Mouse (Mus musculus) retina, postnatal 1 day (tissue): ENCODE measurements around the gene C1galt1c1.

Source experiments
- DNase-seq: peaks from one replicate; pipeline ENCODE4 v3.0.0-alpha.2; 2012

The C1galt1c1 gene

DNA sequence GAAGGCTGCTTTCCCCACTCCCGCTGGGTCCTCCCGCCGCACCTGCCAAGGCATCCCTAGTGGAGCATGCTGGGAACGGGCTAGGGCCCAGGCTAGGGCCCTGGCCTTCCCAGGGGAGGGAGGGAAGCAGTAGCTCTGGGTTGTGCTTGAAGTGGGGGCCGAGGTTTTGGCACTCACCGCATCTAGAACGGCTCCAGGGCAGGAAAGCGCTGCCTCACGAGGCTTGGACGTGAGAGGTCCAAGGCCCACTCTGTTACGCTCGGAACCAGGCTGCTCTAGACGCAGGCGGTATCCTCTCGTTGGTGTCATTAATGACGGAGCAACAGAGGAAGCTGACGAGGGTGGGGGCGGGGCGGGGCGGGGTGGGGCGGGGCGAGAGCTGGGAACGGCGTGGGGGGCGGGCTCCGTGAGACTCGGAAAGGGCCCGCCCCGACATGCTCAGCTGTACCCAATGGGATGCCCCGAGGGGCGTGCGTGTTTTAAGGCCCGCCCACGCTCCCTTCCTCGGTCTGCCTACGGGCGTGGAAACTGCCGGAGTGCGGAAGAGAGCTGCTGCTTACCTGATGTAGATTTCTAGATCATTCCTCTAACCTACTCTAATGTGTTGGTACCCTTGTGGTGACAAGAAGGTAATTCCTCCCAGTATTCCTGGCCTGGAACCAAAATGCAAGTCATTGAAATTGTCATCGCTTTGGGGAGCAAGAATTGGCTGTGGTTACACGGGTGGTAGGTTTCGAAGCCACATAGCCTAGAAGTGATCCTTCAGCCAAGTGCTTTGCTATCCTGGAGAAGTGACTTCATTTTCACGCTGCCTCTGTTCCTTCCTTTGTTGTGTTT lies at the start of gene C1galt1c1:
C1galt1c1 (minus strand) TSS at position 287 of the 837 bp plus-strand sequence.
- DNase-seq = peak; percentile 91

DNA sequence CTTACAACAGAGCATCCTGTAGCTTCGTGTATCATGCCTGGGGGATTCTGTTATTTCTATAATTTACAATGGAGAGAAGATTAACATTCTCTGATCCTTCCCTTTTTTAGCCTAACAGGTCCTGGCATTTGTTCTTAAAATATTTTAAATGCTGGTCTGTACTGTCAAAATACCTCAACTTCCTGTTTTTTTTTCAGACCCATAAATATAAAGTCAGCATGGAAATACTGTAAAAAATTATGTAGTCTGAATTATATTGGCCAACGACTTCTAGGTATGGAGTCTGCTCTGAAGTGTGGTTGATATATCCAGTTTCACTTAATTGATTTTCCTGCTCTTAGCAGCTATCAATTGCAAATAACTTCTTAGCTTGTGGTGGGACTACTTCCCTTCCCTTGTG lies 47.1 kb upstream of the C1galt1c1 start:
- no peak for DNase-seq

DNA sequence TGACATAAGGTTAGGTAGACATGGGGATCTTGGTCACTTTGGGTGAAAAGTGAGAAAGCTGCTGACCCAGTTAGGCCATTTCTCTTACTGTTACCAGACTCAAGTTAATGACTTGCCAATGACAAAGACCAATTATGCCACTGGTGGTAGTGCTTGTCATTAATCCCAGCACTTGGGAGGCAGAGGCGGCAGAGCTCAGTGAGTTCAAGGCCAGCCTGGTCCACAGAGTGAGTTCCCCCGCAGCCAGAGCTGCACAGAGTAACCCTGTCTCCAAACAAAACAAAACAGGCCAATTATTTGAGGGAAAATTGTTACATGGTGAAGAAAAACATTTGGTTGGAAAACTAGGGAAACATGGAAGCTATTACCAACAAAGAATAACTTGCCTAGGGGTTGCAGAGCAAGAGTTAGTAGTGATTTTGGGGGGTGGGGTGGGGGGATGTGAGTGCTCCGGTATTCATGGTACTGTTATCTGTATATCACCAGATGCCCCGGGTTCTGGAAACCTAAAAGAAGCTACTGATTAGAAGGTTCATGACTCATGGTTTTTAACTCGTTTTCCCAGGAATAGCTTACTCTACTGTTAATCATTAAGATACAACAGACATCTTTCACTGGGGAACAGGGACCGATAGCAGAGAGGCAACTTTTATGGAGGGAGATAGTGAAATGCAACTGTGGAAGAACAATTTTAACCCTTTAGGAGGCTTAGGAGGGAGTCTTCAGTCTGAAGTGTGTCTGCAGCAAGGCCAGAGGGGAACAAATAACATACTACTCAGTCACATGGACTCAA lies 34.4 kb upstream of the C1galt1c1 start:
- no peak for DNase-seq

DNA sequence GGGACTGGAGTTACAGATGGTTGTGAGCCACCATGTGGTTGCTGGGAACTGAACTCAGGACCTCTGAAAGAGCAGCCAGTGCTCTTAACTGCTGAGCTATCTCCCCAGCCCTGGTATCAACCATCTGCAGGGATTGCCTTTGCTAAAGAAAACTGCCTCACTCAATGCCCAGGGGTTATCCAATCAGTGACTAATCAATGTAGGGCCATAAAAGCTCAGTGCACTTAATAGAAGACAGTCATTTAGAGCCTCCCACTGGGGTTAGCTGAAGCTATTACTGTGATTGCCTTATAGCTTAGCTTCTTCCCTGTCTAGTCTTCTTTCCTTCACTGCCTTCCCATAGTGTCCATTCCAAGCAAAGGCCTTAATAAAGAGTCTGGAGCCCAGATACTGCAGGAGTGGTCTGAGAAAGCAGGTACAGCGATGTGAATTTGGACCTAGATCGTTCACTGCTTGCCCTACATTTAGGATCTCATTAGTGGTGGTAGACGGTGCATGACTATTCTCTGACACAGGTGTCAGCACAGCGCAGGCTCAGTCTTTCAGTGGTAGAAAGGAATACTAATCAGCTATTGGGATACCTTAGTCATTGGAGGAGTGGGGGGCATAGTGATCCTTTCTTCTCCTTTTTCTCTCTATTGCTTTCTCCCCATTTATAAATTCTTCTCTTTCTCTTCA lies 21.5 kb upstream of the C1galt1c1 start:
- DNase-seq = no peak

DNA sequence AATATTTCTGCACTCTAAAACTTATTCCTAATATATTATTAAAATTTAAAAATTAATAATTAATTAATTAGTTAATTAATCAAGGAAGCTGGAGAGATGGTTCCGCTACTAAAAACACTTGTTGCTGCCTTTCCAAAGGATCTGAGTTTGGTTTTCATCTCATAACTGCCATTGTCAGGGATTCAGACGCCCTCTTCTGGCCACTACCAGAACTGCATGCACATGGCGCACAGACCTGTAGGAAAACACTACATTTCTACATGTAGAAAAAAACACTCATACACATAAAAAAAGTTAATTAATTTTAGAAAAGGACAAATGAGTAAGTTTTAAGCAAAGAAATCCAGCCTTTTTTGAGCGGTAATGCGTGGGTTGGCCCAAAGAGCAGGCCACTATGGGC lies 19.8 kb upstream of the C1galt1c1 start:
- DNase-seq = no peak

DNA sequence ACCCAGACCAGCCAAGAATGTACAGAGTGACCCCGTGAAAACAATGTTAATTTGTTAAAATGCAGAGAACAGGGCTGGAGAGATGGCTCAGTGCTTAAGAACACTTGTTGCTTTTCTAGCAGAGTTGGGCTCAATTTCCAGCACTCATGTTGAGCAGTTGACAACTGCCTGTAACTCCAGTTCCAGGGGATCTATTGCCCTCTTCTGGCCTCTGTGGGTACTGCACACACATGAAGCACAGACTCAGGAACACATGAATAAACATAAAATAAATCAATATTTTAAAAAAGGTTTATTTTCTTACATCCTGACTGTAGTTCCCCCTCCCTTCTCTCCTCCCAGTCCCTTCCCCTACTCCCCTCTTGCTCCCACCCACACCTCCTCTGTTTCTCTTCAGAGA lies 18.3 kb upstream of the C1galt1c1 start:
- no peak for DNase-seq

DNA sequence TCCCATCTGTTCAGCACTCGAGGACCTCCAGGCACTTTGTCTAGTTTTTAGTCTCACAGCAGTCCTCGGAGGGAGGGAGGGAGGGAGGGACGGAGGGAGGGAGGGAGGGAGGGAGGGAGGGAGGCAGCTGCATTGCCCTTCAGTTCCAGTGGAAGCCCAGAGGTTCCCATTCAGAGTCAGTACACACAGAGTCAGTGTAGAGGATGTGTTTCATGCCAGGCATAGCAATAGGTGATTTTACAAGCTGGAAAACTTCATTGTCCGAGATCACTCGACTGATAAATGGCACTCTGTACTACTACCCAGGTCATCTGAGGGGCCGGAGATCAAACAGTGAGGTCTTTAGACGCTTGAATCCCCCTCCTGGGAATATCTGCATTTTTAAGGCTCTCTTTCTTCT lies 16.3 kb upstream of the C1galt1c1 start:
- no peak for DNase-seq

DNA sequence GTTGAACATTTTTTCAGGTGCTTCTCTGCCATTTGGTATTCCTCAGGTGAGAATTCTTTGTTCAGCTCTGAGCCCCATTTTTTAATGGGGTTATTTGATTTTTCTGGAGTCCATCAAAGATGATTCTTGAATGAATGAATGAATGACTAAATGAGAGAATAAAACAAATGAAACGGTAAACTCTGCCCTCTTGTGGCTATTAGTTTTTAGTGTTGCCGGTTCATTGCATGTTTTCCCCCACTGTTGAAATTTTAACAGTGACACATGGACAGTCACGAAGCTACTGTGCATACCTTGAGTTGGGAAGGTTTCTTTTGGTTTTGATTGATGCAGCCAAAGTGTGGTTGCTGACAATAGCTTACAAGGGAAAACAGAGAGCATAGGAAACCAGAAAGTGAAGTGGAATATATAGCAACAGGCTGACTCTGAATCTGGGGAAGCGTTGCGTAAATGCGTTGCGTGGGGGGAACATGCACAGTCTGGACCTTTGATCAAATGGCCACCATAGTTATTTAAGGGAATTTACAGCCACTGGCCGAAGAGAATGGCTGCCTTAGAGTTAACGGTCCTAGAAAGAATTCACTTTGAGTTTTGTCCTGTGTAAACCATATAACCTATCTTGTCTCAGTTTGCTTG lies 15.6 kb upstream of the C1galt1c1 start:
- DNase-seq = no peak

DNA sequence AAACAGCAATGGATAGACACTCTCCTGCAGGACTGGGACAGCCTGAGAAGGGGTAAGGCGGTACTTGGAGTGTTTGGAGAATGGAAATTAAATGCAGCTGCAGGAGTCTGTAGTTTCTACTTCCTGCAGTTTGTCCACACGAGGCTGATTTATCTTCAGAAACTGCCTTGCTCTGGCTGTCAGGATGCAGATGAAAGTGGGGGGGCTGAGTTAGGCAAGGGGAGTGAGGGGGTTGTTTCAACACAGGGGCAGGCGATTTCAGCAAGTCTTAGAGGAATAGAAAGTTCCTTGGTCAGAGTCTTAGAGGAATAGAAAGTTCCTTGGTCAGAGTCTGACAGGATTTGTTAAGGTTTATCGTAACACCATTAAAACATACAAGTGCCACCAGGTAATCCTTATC lies 7.3 kb upstream of the C1galt1c1 start:
- DNase-seq = no peak

DNA sequence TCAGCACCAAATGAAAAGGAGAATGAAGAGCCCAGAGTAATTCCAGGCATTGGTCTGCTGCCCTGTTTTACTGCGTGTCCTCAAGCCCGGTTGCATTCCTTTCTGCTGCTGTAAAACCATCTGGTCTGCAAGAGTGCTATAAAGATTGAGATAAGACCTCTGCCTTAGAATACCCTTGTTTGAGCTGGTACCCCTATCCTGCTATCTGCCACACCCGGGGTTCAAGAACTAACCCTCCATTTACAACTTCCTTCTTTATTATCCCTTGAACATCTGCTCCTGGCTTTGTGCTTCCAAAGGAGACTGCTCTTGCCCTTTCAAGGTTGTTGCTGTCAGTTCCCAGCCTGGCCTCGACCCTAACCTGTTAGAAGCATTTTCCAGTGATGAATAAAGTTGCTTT lies 6.5 kb upstream of the C1galt1c1 start:
- DNase-seq = no peak

DNA sequence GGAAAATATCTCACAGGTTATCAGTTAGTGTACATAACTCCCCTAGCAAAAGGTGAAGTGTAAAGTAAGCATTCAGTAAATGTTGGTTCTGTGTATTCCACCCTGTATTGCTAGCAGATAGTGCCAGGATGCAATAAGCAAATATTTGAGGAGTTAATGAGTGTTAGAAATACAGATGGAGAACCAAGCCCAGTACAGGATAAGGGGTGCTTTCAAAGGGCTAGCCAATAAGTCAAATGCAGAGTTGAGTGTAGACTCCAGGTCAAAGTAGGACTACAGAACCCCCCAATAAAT lies 698 bp upstream of the C1galt1c1 start:
- no peak for DNase-seq

DNA sequence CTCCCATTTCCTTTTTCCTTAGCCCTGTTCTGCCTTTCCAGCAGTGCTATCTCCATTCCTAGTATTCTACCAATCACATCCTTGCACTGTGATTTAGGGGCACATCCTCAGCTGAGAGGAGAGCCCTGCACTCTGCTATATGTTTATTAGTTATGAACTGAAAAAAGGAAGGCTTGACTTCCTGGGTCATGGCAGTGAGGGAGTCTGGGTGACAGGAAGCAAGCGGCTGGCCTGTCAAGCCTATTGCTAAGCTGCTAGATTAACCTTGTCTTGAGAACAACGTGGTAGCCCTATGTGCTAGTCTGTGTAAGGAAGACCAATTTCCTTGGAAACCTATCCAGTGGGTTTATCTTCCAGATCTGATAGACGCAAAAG lies 33.9 kb downstream of the C1galt1c1 start:
- DNase-seq = peak; percentile 58

DNA sequence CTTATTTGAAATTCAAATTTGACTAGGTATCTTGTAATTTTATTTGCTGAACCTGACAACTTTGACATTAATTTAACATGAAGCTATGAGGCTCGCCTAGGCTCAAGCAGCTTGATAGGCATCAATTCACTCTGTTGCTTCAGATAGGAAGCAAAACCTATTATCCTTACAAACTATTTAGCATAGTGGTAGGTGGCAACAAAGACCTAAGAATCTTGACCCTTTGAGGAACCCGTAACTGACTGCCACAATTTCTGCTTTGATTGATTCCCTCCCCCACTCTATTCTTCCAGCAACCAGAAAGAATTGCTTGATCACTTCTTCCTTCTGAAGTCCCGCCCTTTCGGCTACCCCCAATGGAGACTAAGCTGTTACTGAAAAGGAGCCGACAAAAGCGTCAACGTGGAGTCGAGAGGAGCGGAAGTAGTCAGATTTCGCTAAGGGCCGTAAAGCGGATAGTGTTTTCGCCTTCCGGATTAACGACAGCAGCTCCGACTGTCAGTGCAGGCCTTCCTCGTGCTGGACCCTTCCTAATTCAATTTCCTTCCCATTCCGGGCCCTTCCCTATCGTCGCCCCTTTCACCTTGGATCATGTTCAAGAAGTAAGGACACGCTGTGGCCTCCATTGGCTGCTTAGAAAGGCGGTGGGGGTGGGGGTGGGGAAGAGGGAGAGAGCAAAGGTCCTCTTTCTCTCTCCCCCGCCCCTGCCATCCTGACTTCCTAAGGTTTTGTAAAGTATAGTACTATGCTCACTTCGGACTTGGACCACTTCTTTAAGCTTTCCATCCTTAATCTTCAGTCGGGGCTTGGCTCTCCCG lies 34.5 kb downstream of the C1galt1c1 start, which contains the start of gene Mcts1:
Mcts1 (plus strand) TSS at position 402 of the 818 bp plus-strand sequence.
- DNase-seq = peak; percentile 92

DNA sequence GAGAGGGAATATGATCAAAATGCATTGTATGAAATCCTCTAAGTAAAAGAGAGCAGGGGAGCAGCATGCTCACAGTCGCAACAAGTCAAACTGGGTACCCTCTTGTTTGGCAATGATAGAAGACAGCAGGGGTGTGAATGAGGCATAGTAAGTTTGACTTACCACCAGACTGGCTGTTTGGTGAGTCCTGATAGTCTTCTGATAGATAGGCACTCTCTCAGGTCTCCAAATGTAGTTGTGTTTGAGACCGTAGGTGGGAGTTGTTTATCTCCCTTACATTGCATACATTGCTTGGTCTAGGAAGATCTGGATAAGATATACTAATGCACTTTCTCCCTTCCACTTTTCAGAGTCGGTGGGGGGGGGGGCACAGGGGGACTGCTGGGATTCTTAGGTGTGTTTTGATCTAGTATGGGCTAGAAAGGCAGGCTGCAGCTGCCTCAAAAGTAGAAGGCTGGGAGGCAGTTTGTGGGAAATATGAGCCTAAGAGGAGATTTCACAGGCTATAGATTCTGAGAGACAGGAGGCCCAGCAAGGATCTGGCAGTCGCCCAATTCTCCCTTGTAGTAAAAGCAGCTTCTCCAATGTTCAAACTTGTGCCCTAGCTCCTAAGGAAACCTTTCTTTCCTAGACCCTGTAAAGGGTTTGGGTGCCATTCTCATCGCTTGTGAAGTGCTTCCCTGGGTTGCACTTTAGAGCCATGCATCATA lies 41.6 kb downstream of the C1galt1c1 start:
- DNase-seq = no peak

DNA sequence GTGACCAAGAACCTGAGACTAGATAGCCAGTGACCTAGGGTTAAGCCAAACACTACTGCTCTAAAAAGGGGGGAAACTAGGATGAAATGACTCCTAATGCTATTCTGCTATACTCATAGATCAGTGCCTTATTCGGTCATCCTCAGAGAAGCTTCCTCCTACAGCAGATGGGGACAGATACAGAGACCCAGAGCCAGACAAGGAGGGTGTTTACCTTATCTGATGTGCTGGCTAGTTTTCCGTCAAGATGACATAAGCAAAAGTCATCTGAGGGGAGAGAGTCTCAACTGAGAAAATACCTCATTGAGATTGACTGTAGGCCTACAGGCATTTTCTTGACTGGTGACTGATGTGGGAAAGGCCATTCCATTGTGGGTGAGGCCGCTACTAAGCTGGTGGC lies 43.1 kb downstream of the C1galt1c1 start:
- DNase-seq = no peak

DNA sequence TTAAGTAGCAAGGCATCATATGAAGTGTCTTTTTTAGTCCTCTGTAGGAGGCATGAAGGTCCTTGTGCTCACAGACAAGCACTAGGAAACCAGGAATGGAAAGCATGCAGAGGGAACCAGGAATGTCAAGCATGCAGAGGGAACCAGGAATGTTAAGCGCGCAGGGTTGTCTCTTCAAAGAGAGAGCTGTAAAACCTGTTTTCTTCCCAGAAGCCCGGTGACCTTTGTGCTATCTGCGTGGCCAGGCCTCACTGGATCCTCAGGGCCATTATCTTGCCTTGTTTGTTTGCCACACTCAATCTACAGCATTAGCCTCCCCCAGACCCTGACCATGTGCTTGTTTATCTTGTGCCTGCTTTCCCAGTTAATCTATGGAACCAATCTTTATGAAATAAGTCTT lies 45.1 kb downstream of the C1galt1c1 start:
- DNase-seq = no peak

DNA sequence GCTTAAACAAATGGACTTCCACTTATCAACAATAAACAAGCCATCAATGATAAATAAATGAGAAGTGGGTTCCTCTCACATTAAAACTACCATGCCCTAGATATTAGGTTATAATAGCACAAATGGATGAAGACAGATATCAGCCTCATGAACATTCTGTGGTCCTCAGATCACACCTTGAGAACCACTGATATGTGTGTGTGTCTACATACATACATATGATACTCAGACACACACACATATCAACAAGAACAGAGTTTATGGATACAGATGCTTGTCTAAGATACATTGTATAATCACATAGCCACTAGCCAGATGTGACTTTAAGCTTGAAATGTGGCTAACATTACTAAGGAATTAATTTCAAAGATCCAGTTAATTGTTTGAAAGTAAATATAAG lies 51.6 kb downstream of the C1galt1c1 start:
- DNase-seq = no peak

DNA sequence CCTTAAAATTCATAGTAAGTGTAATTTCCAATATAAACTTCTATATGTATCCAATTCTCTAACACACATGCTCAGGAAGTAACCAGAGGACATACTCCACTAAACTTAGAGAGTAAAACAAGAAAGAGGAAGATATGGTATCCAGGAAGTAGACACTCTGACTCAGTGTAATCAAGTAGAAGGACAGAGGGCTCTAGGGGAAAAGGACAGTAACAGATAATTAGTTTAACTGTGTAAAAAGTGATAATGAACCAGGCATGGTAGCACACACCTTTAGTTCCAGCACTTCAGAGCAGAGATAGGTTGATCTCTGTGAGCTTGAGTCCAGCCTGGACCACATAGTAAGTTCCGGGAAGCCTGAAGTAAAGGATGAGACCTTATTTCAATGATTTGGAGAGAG lies 53.7 kb downstream of the C1galt1c1 start:
- DNase-seq = no peak
